Mouse (Mus musculus) natural killer cell, adult 2 months (primary cell): ENCODE data around the gene Rims1.

Source experiments
- DNase-seq, 2 experiments: peaks; one replicate each; pipeline ENCODE4 v3.0.0; 2022; ENCODE audit warnings: low spot score in 2 of 2

Gene Rims1

GRCm38 (mm10) chr1:22695046-22695445 is 110.7 kb downstream of the Rims1 start:
- DNase-seq, result no peak

- no peak for DNase-seq
Measured at GRCm38 (mm10) chr1:22694514-22694913, 111.3 kb downstream of the Rims1 start.

- DNase-seq, result no peak
Measured at GRCm38 (mm10) chr1:22683455-22683854, 122.3 kb downstream of the Rims1 start.

GRCm38 (mm10) chr1:22664196-22664595 is 141.6 kb downstream of the Rims1 start:
- DNase-seq, result no peak

GRCm38 (mm10) chr1:22661825-22662224 is 144.0 kb downstream of the Rims1 start:
- DNase-seq, result no peak

GRCm38 (mm10) chr1:22655983-22656382 is 149.8 kb downstream of the Rims1 start:
- no peak for DNase-seq

GRCm38 (mm10) chr1:22654903-22655302 is 150.9 kb downstream of the Rims1 start:
- DNase-seq, result no peak

- no peak for DNase-seq
Measured at GRCm38 (mm10) chr1:22650588-22650987, 155.2 kb downstream of the Rims1 start.

GRCm38 (mm10) chr1:22649432-22649831 is 156.4 kb downstream of the Rims1 start:
- no peak for DNase-seq

GRCm38 (mm10) chr1:22645257-22645656 is 160.5 kb downstream of the Rims1 start:
- DNase-seq, result no peak

- DNase-seq, result no peak
Measured at GRCm38 (mm10) chr1:22640568-22640967, 165.2 kb downstream of the Rims1 start.

- no peak for DNase-seq
Measured at GRCm38 (mm10) chr1:22639702-22640101, 166.1 kb downstream of the Rims1 start.

- DNase-seq, result no peak
Measured at GRCm38 (mm10) chr1:22633871-22634270, 171.9 kb downstream of the Rims1 start.

GRCm38 (mm10) chr1:22632551-22632950 is 173.2 kb downstream of the Rims1 start:
- no peak for DNase-seq

GRCm38 (mm10) chr1:22631991-22632390 is 173.8 kb downstream of the Rims1 start:
- DNase-seq, result no peak

GRCm38 (mm10) chr1:22629011-22629410 is 176.8 kb downstream of the Rims1 start:
- no peak for DNase-seq

- no peak for DNase-seq
Measured at GRCm38 (mm10) chr1:22627013-22627412, 178.8 kb downstream of the Rims1 start.

- DNase-seq, result no peak
Measured at GRCm38 (mm10) chr1:22626295-22626694, 179.5 kb downstream of the Rims1 start.

- DNase-seq, result no peak
Measured at GRCm38 (mm10) chr1:22620827-22621226, 185.0 kb downstream of the Rims1 start.

- DNase-seq, result no peak
Measured at GRCm38 (mm10) chr1:22615601-22616000, 190.2 kb downstream of the Rims1 start.

GRCm38 (mm10) chr1:22613609-22614008 is 192.2 kb downstream of the Rims1 start:
- DNase-seq, result no peak

GRCm38 (mm10) chr1:22604329-22605044 is 201.3 kb downstream of the Rims1 start:
- no peak for DNase-seq

- no peak for DNase-seq
Measured at GRCm38 (mm10) chr1:22596197-22596596, 209.6 kb downstream of the Rims1 start.

- no peak for DNase-seq
Measured at GRCm38 (mm10) chr1:22594841-22595240, 211.0 kb downstream of the Rims1 start.
